Mouse (Mus musculus) ES-Bruce4 (cell line): Measurements from ENCODE around the gene Orm3. TPM values are rescaled to one million over a fixed set of nuclear protein-coding genes. Genes with fewer than 3 reads are reported as not detected.

Experiments used
- H3K27ac ChIP-seq: 2 replicates; pipeline ENCODE4 v1.5.1; 2012; ENCODE audit warnings: low read length, inconsistent platforms; ENCODE audit not compliant: insufficient read depth
- H3K27me3 ChIP-seq: 2 replicates; pipeline ENCODE4 v1.6.1; 2012; ENCODE audit warnings: mild to moderate bottlenecking, low read length, inconsistent platforms; ENCODE audit not compliant: control insufficient read depth, poor library complexity, insufficient read depth, severe bottlenecking
- H3K36me3 ChIP-seq: 2 replicates; pipeline ENCODE4 v1.6.1; 2012; ENCODE audit warnings: inconsistent platforms, mild to moderate bottlenecking, low read length, moderate library complexity; ENCODE audit not compliant: control insufficient read depth, poor library complexity, insufficient read depth, severe bottlenecking
- H3K4me1 ChIP-seq: one replicate; pipeline ENCODE4 v1.8.1; 2011; ENCODE audit warnings: low read length; ENCODE audit not compliant: control insufficient read depth, insufficient read depth
- H3K4me3 ChIP-seq: 2 replicates; pipeline ENCODE4 v1.5.1; 2011; ENCODE audit warnings: low read depth, mild to moderate bottlenecking, low read length
- H3K9ac ChIP-seq: 2 replicates; pipeline ENCODE4 v1.6.1; 2012; ENCODE audit warnings: low read depth, mild to moderate bottlenecking, inconsistent platforms; ENCODE audit not compliant: poor library complexity, severe bottlenecking
- H3K9me3 ChIP-seq: replicated peaks from 2 replicates; pipeline ENCODE4 v1.6.1; 2012; ENCODE audit warnings: mild to moderate bottlenecking, low read length, inconsistent platforms; ENCODE audit not compliant: control insufficient read depth, poor library complexity, insufficient read depth, severe bottlenecking
- CTCF ChIP-seq: IDR thresholded peaks from one replicate; pipeline ENCODE4 v1.8.1; 2011; ENCODE audit warnings: low read depth, low read length
- EP300 ChIP-seq: IDR thresholded peaks from 2 replicates; pipeline ENCODE4 v1.6.1; 2011; ENCODE audit warnings: low read depth, low read length; ENCODE audit not compliant: insufficient read depth
- POLR2A ChIP-seq: IDR thresholded peaks from one replicate; pipeline ENCODE4 v1.8.1; 2011; ENCODE audit warnings: low read length; ENCODE audit not compliant: insufficient read depth
- polyA plus RNA-seq: library from polyadenylated mRNA; stranded (reverse); fragments of >200 nt; gene quantifications from 2 replicates; pipeline ENCODE4 v1.2.4, GENCODE M21; 2011; ENCODE audit warnings: low read depth; ENCODE audit not compliant: missing spikeins, insufficient read depth, insufficient read length

Gene Orm3
- polyA plus RNA-seq, 1 experiment: not detected

DNA sequence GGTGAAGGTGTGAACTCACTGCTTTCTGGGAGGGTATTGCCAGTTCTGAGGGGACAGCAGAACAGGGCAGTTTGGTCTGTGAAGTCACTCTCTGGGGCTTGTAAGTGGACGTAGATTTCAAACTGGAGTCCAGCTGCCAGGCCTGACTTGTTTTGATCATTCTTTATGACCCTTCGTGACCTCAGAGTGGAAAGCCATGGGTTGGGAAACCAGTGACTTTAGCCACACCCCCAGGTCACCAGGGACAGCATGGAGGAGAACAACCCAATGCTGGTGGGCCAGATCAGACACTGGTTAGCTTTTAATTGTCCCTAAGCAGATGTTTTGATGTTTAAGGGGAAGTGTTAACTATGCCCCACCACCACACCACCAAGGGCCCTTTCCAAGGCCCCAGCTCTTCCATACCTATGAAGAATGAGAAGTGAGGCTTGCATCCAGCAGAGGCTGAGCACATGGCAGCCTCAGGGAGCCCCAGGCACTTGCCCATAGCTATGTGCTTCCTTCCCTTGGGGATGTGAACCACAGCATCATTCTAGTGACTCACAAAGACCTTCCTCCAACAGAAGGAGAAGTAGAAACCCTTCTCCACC is 1.1 kb downstream of the Orm3 start:
- H3K4me3 ChIP-seq: no peak overlapping the region
- no peaks in the 10 kb centered on the region for H3K4me1 ChIP-seq
- H3K27me3 ChIP-seq: no peaks in the 10 kb centered on the region
- H3K9me3 ChIP-seq: no peaks in the 10 kb centered on the region
- H3K9ac ChIP-seq: no peak overlapping the region
- H3K27ac ChIP-seq: no peak overlapping the region
- H3K36me3 ChIP-seq: no peaks in the 10 kb centered on the region
- TF ChIP-seq EP300: no peak

- H3K36me3 ChIP-seq: no peaks in the 10 kb centered on the region
- H3K27me3 ChIP-seq: no peaks in the 10 kb centered on the region
- H3K9ac ChIP-seq: no peak overlapping the region
- no peaks in the 10 kb centered on the region for H3K9me3 ChIP-seq
- no peaks in the 10 kb centered on the region for H3K4me1 ChIP-seq
- no peak overlapping the region for H3K27ac ChIP-seq
- TF ChIP-seq CTCF (no peak), EP300 (no peak), POLR2A (no peak)
- H3K4me3 ChIP-seq: no peak overlapping the region
These were observed 3.9 kb downstream of the Orm3 start for GRCm38 (mm10) chr4:63359861-63360260.

DNA sequence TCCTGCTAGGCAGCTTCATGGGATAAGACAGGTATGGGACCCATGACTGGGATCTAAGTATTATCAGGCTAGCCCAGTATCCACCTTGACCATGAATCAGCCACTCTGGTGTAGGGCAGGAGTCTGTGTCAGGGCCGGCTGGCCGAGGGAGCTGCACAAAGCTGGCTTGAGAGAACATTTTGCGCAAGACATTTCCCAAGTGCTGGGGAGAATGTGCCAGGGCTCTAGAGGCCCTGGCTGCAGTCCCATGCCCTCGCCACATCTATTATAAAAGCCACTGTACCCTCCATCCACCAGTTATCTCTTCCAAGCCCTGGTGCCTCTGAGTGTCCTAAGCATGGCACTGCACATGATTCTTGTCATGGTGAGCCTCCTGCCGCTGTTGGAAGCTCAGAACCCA is 6.2 kb downstream of the Orm3 start, which contains the start of gene Orm2:
TSS of gene Orm2 (plus strand) at position 300 of the 400 bp plus-strand sequence.
- Histone ChIP-seq H3K4me3 (no peak within 1 kb of the TSS), H3K27ac (no peak within 1 kb of the TSS), H3K27me3 (no peaks in the 10 kb centered on the region), H3K4me1 (no peaks in the 10 kb centered on the region), H3K36me3 (no peaks in the 10 kb centered on the region), H3K9ac (no peak within 1 kb of the TSS), H3K9me3 (no peaks in the 10 kb centered on the region)
- no peak for TF ChIP-seq POLR2A

GRCm38 (mm10) chr4:63368577-63368976 is 12.6 kb downstream of the Orm3 start:
- Histone ChIP-seq H3K4me1 (no peaks in the 10 kb centered on the region), H3K9ac (no peak overlapping the region), H3K27ac (no peak overlapping the region), H3K27me3 (no peaks in the 10 kb centered on the region), H3K36me3 (no peaks in the 10 kb centered on the region), H3K9me3 (no peaks in the 10 kb centered on the region), H3K4me3 (no peak overlapping the region)
- TF ChIP-seq EP300: no peak
- TF ChIP-seq POLR2A: no peak
- TF ChIP-seq CTCF: peak; percentile 98

- no peak overlapping the region for H3K4me3 ChIP-seq
- H3K9ac ChIP-seq: no peak overlapping the region
- H3K27ac ChIP-seq: no peak overlapping the region
- no peaks in the 10 kb centered on the region for H3K27me3 ChIP-seq
- no peaks in the 10 kb centered on the region for H3K4me1 ChIP-seq
- no peaks in the 10 kb centered on the region for H3K9me3 ChIP-seq
- no peak for TF ChIP-seq POLR2A
- H3K36me3 ChIP-seq: no peaks in the 10 kb centered on the region
These were observed 14.9 kb downstream of the Orm3 start for GRCm38 (mm10) chr4:63370897-63371296.

DNA sequence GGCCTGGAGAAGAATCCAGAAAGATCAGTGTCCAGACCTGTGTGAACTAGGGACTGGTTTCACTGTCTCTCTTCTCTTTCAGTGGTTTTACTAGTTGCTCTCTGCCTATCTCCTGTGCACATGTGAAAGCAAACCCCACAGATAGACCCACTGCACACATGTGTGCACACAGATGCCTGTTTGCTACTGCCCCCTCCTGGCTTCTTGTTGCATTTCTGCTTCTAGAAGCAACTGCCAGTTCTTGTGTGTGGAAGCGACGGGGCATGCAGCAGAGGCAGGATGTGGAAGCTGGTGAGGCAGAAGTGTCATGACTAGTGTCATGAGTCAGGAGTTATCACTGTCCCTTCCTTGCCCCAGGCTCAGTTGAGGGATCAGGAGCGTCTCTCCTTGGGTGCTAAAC is 15.9 kb downstream of the Orm3 start:
- no peaks in the 10 kb centered on the region for H3K9me3 ChIP-seq
- H3K9ac ChIP-seq: no peak overlapping the region
- no peak overlapping the region for H3K4me3 ChIP-seq
- TF ChIP-seq CTCF (peak; percentile 35), POLR2A (no peak), EP300 (no peak)
- no peak overlapping the region for H3K27ac ChIP-seq
- H3K36me3 ChIP-seq: no peaks in the 10 kb centered on the region
- H3K27me3 ChIP-seq: no peaks in the 10 kb centered on the region
- no peaks in the 10 kb centered on the region for H3K4me1 ChIP-seq

- H3K9me3 ChIP-seq: no peaks in the 10 kb centered on the region
- H3K36me3 ChIP-seq: no peaks in the 10 kb centered on the region
- H3K27ac ChIP-seq: no peak overlapping the region
- no peaks in the 10 kb centered on the region for H3K4me1 ChIP-seq
- H3K27me3 ChIP-seq: no peaks in the 10 kb centered on the region
- no peak overlapping the region for H3K4me3 ChIP-seq
- no peak for TF ChIP-seq EP300
- TF ChIP-seq POLR2A: no peak
- no peak for TF ChIP-seq CTCF
- H3K9ac ChIP-seq: no peak overlapping the region
These were observed 17.4 kb downstream of the Orm3 start for GRCm38 (mm10) chr4:63373404-63373803.
